In genomic region chr4:130848814-130849213, GRCm38 (mm10) we compare ENCODE assay signal across 21 mouse cellular contexts. TPM values are rescaled to one million over a fixed set of nuclear protein-coding genes. Genes with fewer than 3 reads are reported as not detected.
DNase-seq lines count a peak whose midpoint lies in the region; ATAC-seq and TF ChIP-seq lines count a peak whose summit lies in the region.
"Had no signal": no experiment of that assay in that cellular context is flagged by ENCODE, and none has a peak within 500 bp of the region (broad histone marks: within the 10 kb centered on the region; RNA-seq: fewer than 3 reads in every experiment).

No protein-coding gene starts in this region.

- no peak overlapping the region for H3K4me2 ChIP-seq in forebrain, embryonic 14.5 days (ENCODE audit: low read length)
- H3K4me2 ChIP-seq in forebrain, postnatal 0 days (ENCODE audit: low read depth): no peak overlapping the region
- H3K4me2 ChIP-seq in midbrain, embryonic 13.5 days (replicated peaks): no peak overlapping the region
- no peak overlapping the region for H3K4me2 ChIP-seq in hindbrain, embryonic 15.5 days
- no peak overlapping the region for H3K4me2 ChIP-seq in midbrain, postnatal 0 days (ENCODE audit: low read depth, low read length, poor library complexity, severe bottlenecking)
- H3K4me2 ChIP-seq: embryonic facial prominence, embryonic 15.5 days; forebrain, embryonic 15.5 days; heart, embryonic 11.5 days; heart, embryonic 15.5 days had no signal

- no peaks in the 10 kb centered on the region for H3K9me3 ChIP-seq in forebrain, embryonic 14.5 days (replicated peaks; ENCODE audit: control insufficient read depth, low read length)
- no peaks in the 10 kb centered on the region for H3K9me3 ChIP-seq in forebrain, postnatal 0 days (ENCODE audit: low read length)
- no peaks in the 10 kb centered on the region for H3K9me3 ChIP-seq in midbrain, embryonic 13.5 days
- H3K9me3 ChIP-seq in midbrain, embryonic 10.5 days (replicated peaks): no peaks in the 10 kb centered on the region
- no peaks in the 10 kb centered on the region for H3K9me3 ChIP-seq in hindbrain, embryonic 15.5 days
- no peaks in the 10 kb centered on the region for H3K9me3 ChIP-seq in midbrain, postnatal 0 days (ENCODE audit: low read length)
- H3K9me3 ChIP-seq: embryonic facial prominence, embryonic 15.5 days; forebrain, embryonic 10.5 days; forebrain, embryonic 15.5 days; heart, embryonic 15.5 days had no signal

- no peak for DNase-seq in forebrain, embryonic 14.5 days (ENCODE audit: low spot score)
- no peak for DNase-seq in forebrain, postnatal 0 days
- DNase-seq in midbrain, embryonic 10.5 days (ENCODE audit: low spot score): no peak
- DNase-seq in midbrain, postnatal 0 days (ENCODE audit: low spot score): no peak
- no peak for DNase-seq in testis, postnatal 14 days (ENCODE audit: low spot score)
- no peak for DNase-seq in urinary bladder, adult 18-20 months (ENCODE audit: low spot score in 2 of 2)
- DNase-seq: adrenal gland, postnatal 10 days; cerebellum, adult 11-12 months; cerebellum, adult 9-10 months; cerebellum, postnatal 25 days; gastrocnemius, postnatal 10 days; heart, adult 2 months; heart, postnatal 14 days had no signal

- ATAC-seq in forebrain, embryonic 14.5 days: no peak
- ATAC-seq in forebrain, postnatal 0 days: no peak
- no peak for ATAC-seq in midbrain, embryonic 13.5 days
- peak; percentile 19; the same call in 1 of the 2 replicates for ATAC-seq in hindbrain, embryonic 15.5 days (ENCODE audit: low FRiP score, low read depth)
- no peak for ATAC-seq in midbrain, postnatal 0 days (ENCODE audit: low FRiP score)
- ATAC-seq: forebrain, embryonic 15.5 days had no signal

- peak overlapping the region; percentile 52; the same call in 1 of the 2 replicates for H3K27ac ChIP-seq in forebrain, embryonic 14.5 days (ENCODE audit: low read depth, low read length)
- H3K27ac ChIP-seq in forebrain, postnatal 0 days (ENCODE audit: low read depth, low read length): no peak overlapping the region
- 0 out of 2 replicates have a peak overlapping the region, but pooled peaks have one; percentile 10 for H3K27ac ChIP-seq in midbrain, embryonic 13.5 days
- H3K27ac ChIP-seq in midbrain, embryonic 10.5 days (replicated peaks): no peak overlapping the region
- H3K27ac ChIP-seq in hindbrain, embryonic 15.5 days (replicated peaks): peak overlapping the region; percentile 7; the same call in 1 of the 2 replicates
- 0 out of 2 replicates have a peak overlapping the region, but pooled peaks have one; percentile 2 for H3K27ac ChIP-seq in midbrain, postnatal 0 days (ENCODE audit: low read depth, low read length)
- H3K27ac ChIP-seq: embryonic facial prominence, embryonic 15.5 days; forebrain, embryonic 10.5 days; forebrain, embryonic 15.5 days; heart, adult 2 months; heart, embryonic 15.5 days had no signal

- H3K9ac ChIP-seq in forebrain, embryonic 14.5 days (ENCODE audit: low read length): no peak overlapping the region
- no peak overlapping the region for H3K9ac ChIP-seq in forebrain, postnatal 0 days
- H3K9ac ChIP-seq in midbrain, embryonic 13.5 days (replicated peaks): no peak overlapping the region
- H3K9ac ChIP-seq in hindbrain, embryonic 15.5 days: no peak overlapping the region
- H3K9ac ChIP-seq in midbrain, postnatal 0 days (replicated peaks; ENCODE audit: low read length, poor library complexity, severe bottlenecking): no peak overlapping the region
- H3K9ac ChIP-seq: embryonic facial prominence, embryonic 15.5 days; forebrain, embryonic 15.5 days; heart, embryonic 15.5 days had no signal

- H3K4me3 ChIP-seq in forebrain, embryonic 14.5 days (ENCODE audit: low read depth, low read length): no peak overlapping the region
- H3K4me3 ChIP-seq in forebrain, postnatal 0 days (ENCODE audit: low read depth, low read length): no peak overlapping the region
- H3K4me3 ChIP-seq in midbrain, embryonic 13.5 days (replicated peaks): no peak overlapping the region
- no peak overlapping the region for H3K4me3 ChIP-seq in midbrain, embryonic 10.5 days
- H3K4me3 ChIP-seq in hindbrain, embryonic 15.5 days: no peak overlapping the region
- H3K4me3 ChIP-seq in midbrain, postnatal 0 days (ENCODE audit: low read depth, low read length): no peak overlapping the region
- H3K4me3 ChIP-seq: embryonic facial prominence, embryonic 15.5 days; erythroblast, embryonic 14.5 days; forebrain, embryonic 10.5 days; forebrain, embryonic 15.5 days; heart, adult 2 months; heart, embryonic 15.5 days had no signal

- H3K4me1 ChIP-seq in forebrain, embryonic 14.5 days (ENCODE audit: control insufficient read depth, insufficient read depth, low read length): no peaks in the 10 kb centered on the region
- H3K4me1 ChIP-seq in forebrain, postnatal 0 days (ENCODE audit: insufficient read depth): no peaks in the 10 kb centered on the region
- H3K4me1 ChIP-seq in midbrain, embryonic 13.5 days (replicated peaks): 0 out of 2 replicates have a peak, but pooled peaks cover 3% of the 10 kb centered on the region
- no peaks in the 10 kb centered on the region for H3K4me1 ChIP-seq in midbrain, embryonic 10.5 days
- peaks cover 8% of the 10 kb centered on the region for H3K4me1 ChIP-seq in hindbrain, embryonic 15.5 days (replicated peaks)
- H3K4me1 ChIP-seq in midbrain, postnatal 0 days (ENCODE audit: insufficient read depth, low read length): no peaks in the 10 kb centered on the region
- H3K4me1 ChIP-seq: embryonic facial prominence, embryonic 15.5 days; forebrain, embryonic 10.5 days; forebrain, embryonic 15.5 days; heart, embryonic 15.5 days had no signal

- 74% methylated on average over 14 of the region's 14 CpGs for WGBS in forebrain, embryonic 14.5 days
- 69% methylated on average over 14 of the region's 14 CpGs for WGBS in forebrain, postnatal 0 days
- 74% methylated on average over 14 of the region's 14 CpGs for WGBS in midbrain, embryonic 13.5 days
- WGBS in midbrain, embryonic 10.5 days: 88% methylated on average over 14 of the region's 14 CpGs
- WGBS in hindbrain, embryonic 15.5 days: 61% methylated on average over 14 of the region's 14 CpGs
- WGBS in midbrain, postnatal 0 days: 66% methylated on average over 14 of the region's 14 CpGs

- TF ChIP-seq CTCF in forebrain, postnatal 0 days (IDR thresholded peaks at IDR 0.05; ENCODE audit: low read depth): no peak
- no peak for TF ChIP-seq CTCF in midbrain, postnatal 0 days (IDR thresholded peaks at IDR 0.05)

- 0 out of 2 replicates have a peak, but pooled peaks cover 2% of the 10 kb centered on the region for H3K27me3 ChIP-seq in forebrain, embryonic 14.5 days (replicated peaks; ENCODE audit: control insufficient read depth, insufficient read depth, low read length)
- no peaks in the 10 kb centered on the region for H3K27me3 ChIP-seq in forebrain, postnatal 0 days (ENCODE audit: insufficient read depth, low read length)
- H3K27me3 ChIP-seq in midbrain, embryonic 13.5 days: 0 out of 2 replicates have a peak, but pooled peaks cover 5% of the 10 kb centered on the region
- no peaks in the 10 kb centered on the region for H3K27me3 ChIP-seq in midbrain, embryonic 10.5 days (ENCODE audit: low read depth, poor library complexity, severe bottlenecking)
- no peaks in the 10 kb centered on the region for H3K27me3 ChIP-seq in hindbrain, embryonic 15.5 days
- H3K27me3 ChIP-seq in midbrain, postnatal 0 days (ENCODE audit: insufficient read depth, low read length): no peaks in the 10 kb centered on the region
- H3K27me3 ChIP-seq: embryonic facial prominence, embryonic 15.5 days had no signal

- no peaks in the 10 kb centered on the region for H3K36me3 ChIP-seq in forebrain, embryonic 14.5 days (ENCODE audit: control insufficient read depth, insufficient read depth, low read length)
- no peaks in the 10 kb centered on the region for H3K36me3 ChIP-seq in forebrain, postnatal 0 days (ENCODE audit: insufficient read depth)
- no peaks in the 10 kb centered on the region for H3K36me3 ChIP-seq in midbrain, embryonic 13.5 days
- no peaks in the 10 kb centered on the region for H3K36me3 ChIP-seq in midbrain, embryonic 10.5 days
- no peaks in the 10 kb centered on the region for H3K36me3 ChIP-seq in hindbrain, embryonic 15.5 days
- no peaks in the 10 kb centered on the region for H3K36me3 ChIP-seq in midbrain, postnatal 0 days (ENCODE audit: insufficient read depth, low read length)
- H3K36me3 ChIP-seq: embryonic facial prominence, embryonic 15.5 days; forebrain, embryonic 10.5 days; forebrain, embryonic 15.5 days; heart, embryonic 15.5 days had no signal

RNA-seq across cellular contexts. Expression of gene Sdc3, which starts 56.5 kb away (rescaled TPM):
- 47.6 and 61.2 TPM in 2 replicates for polyA plus RNA-seq in forebrain, embryonic 14.5 days (2014; fragmentation: Nextera tagmentation; extraction: Ambion mirVana)
- total RNA-seq in forebrain, postnatal 0 days (2014; rRNA removed): 318 and 421 TPM in 2 replicates
- 159 and 204 TPM in 2 replicates for polyA plus RNA-seq in forebrain, postnatal 0 days (2015; fragmentation: Nextera tagmentation; extraction: Ambion mirVana)
- polyA plus RNA-seq in midbrain, embryonic 13.5 days (2015; fragmentation: Nextera tagmentation; extraction: Ambion mirVana): 72.3 and 72.9 TPM in 2 replicates
- polyA plus RNA-seq in midbrain, embryonic 10.5 days (2016; fragmentation: Nextera tagmentation; extraction: Ambion mirVana): 21.3 and 28.5 TPM in 2 replicates
- polyA plus RNA-seq in hindbrain, embryonic 15.5 days (2015; fragmentation: Nextera tagmentation; extraction: Ambion mirVana): 146 and 182 TPM in 2 replicates
- total RNA-seq in midbrain, postnatal 0 days (2014; rRNA removed): 645 and 733 TPM in 2 replicates
- 241 and 242 TPM in 2 replicates for polyA plus RNA-seq in midbrain, postnatal 0 days (2015; fragmentation: Nextera tagmentation; extraction: Ambion mirVana)

Comparison
In these comparisons a context has a peak if more than half of its experiments do, and no peak if none do; other contexts are left out.
1. H3K27ac ChIP-seq: peak in forebrain, embryonic 14.5 days (single experiment), midbrain, embryonic 13.5 days (single experiment), hindbrain, embryonic 15.5 days (single experiment) and midbrain, postnatal 0 days (single experiment); none in forebrain, postnatal 0 days (single experiment) and midbrain, embryonic 10.5 days (single experiment).